Mouse (Mus musculus) neural tube, embryonic 15.5 days (tissue): ENCODE data around the gene Trim62. TPM values are rescaled to one million over a fixed set of nuclear protein-coding genes. Genes with fewer than 3 reads are reported as not detected.

Experiments
- ATAC-seq: fragments of 200-750 bp; cut with Nextera tagmentation; 2 replicates; pipeline ENCODE4 v1.8.0; 2017; ENCODE audit warnings: mild to moderate bottlenecking, moderate TSS enrichment, moderate library complexity; ENCODE audit not compliant: low FRiP score
- H3K27ac ChIP-seq: fragments of 300-500 bp; sonication (generic); replicated peaks from 2 replicates; pipeline ENCODE4 v1.5.1; 2015; ENCODE audit warnings: mild to moderate bottlenecking, inconsistent platforms
- H3K27me3 ChIP-seq: fragments of 300-500 bp; sonication (generic); replicated peaks from 2 replicates; pipeline ENCODE4 v1.6.1; 2015; ENCODE audit warnings: inconsistent platforms
- H3K36me3 ChIP-seq: fragments of 300-500 bp; sonication (generic); 2 replicates; pipeline ENCODE4 v1.6.1; 2015; ENCODE audit warnings: inconsistent platforms
- H3K4me1 ChIP-seq: fragments of 300-500 bp; sonication (generic); 2 replicates; pipeline ENCODE4 v1.6.1; 2015; ENCODE audit warnings: inconsistent platforms
- H3K4me2 ChIP-seq: fragments of 300-500 bp; sonication (generic); 2 replicates; pipeline ENCODE4 v1.6.1; 2015; ENCODE audit warnings: inconsistent platforms, mild to moderate bottlenecking, moderate library complexity
- H3K4me3 ChIP-seq: fragments of 300-500 bp; sonication (generic); replicated peaks from 2 replicates; pipeline ENCODE4 v1.5.1; 2015; ENCODE audit warnings: mild to moderate bottlenecking, inconsistent platforms
- H3K9ac ChIP-seq: fragments of 300-500 bp; sonication (generic); replicated peaks from 2 replicates; pipeline ENCODE4 v1.6.1; 2015; ENCODE audit warnings: mild to moderate bottlenecking, inconsistent platforms
- H3K9me3 ChIP-seq: fragments of 300-500 bp; sonication (generic); replicated peaks from 2 replicates; pipeline ENCODE4 v1.6.1; 2016; ENCODE audit warnings: inconsistent platforms
- WGBS: fragments of 180-500 bp; shearing (Covaris S2); methylation state at CpG from one replicate; pipeline ENCODE4 v1.1.7; 2015; ENCODE audit warnings: mixed read lengths; 5-methylcytosine and 5-hydroxymethylcytosine counted together
- polyA plus RNA-seq: library from polyadenylated mRNA; unstranded; fragments of >200 nt; fragmentation: Nextera tagmentation; extraction: Ambion mirVana; gene quantifications from 2 replicates; pipeline ENCODE4 v1.2.1, GENCODE M21; 2015

Gene Trim62
- 20.9 and 25.5 TPM in 2 replicates for polyA plus RNA-seq

DNA sequence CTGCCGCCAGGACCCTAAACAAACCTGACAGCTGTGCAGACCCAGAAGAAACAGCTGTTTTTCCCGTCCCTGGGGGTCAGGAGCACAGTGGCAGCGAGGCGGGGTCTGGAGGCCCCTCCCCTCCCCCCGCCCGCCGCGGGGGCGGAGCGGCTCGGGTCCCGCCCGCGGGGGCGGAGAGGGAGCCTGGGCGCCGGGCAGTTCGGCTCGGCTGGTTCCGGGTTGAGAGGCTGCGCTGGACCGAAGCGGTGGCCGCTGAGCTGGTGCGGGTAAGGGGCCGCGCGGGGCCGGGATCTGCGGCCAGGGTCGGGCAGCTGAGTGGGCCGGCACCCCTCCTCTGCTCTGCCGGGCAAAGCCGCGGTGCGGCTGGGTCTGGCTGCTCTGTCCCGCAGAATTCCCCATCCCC, at the start of gene Trim62:
Gene Trim62, plus strand, starts transcription at position 202 of the 403 bp plus-strand sequence.
- Histone ChIP-seq H3K27ac (peak within 1 kb of the TSS; percentile 91), H3K36me3 (no peaks in the 10 kb centered on the region), H3K27me3 (no peaks in the 10 kb centered on the region), H3K9me3 (no peaks in the 10 kb centered on the region), H3K4me2 (peak within 1 kb of the TSS; percentile 89), H3K4me3 (peak within 1 kb of the TSS; percentile 87), H3K4me1 (peaks cover 60% of the 10 kb centered on the region), H3K9ac (peak within 1 kb of the TSS; percentile 89)
- 1% methylated on average over 29 of the region's 37 CpGs for WGBS
- ATAC-seq: peak; percentile 73

GRCm38 (mm10) chr4:128838202-128838601, 45.2 kb upstream of the Trim62 start:
- Histone ChIP-seq H3K4me1 (peaks cover 19% of the 10 kb centered on the region), H3K4me2 (no peak overlapping the region), H3K4me3 (no peak overlapping the region), H3K27ac (peak overlapping the region; percentile 28), H3K36me3 (no peaks in the 10 kb centered on the region), H3K9me3 (no peaks in the 10 kb centered on the region), H3K9ac (no peak overlapping the region), H3K27me3 (no peaks in the 10 kb centered on the region)
- no peak for ATAC-seq
- 62% methylated on average over 5 of the region's 5 CpGs for WGBS

DNA sequence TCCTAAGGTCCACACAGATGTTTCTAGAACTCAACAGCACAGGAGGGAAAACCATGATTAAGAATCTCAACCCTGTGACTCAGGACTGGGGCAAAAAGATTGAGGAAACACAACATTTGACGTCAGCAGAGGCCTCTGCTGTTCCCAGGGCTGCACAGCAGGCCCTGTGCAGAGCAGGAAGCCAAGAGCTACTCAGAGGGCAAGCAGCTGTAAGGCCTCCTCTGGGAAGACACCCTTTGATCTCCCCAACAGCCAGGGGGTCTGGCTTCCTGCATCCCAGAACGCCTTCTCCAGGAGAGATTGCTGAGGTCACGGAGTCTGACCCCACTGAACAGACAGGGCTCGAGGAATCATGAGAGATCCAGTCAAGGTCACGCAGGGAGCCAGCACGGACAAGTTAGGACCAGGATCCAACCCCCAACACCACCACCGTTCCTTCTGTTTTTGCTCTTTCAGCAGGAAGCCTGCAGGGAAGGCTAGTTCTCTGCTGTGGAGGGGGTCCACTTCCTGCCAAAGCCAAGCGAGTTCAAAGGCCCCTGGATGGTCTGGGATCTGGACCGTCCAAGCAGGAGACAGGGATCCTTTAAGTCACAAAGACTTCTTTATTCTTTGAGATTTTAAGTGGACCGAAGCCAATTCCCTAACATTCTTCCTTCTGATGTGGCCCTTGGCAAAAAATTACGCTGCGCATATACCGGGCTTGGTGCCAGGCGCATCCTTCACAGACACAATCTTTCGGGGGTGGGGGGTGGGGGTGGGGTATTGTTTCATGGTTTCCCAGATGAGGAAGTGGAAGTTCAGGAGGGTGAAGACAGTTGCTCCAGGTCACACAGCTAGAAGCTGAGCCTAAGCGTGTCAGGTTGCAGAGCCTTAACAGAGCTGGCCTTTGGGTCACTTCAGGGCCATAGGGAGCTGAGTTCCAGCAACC, 43.3 kb upstream of the Trim62 start:
- Histone ChIP-seq H3K27me3 (no peaks in the 10 kb centered on the region), H3K9me3 (no peaks in the 10 kb centered on the region), H3K36me3 (no peaks in the 10 kb centered on the region), H3K9ac (no peak overlapping the region), H3K4me3 (no peak overlapping the region), H3K4me2 (no peak overlapping the region), H3K4me1 (peaks cover 19% of the 10 kb centered on the region), H3K27ac (peak overlapping the region; percentile 73)
- ATAC-seq: no peak; the same call in 1 of the 2 replicates
- WGBS: 51% methylated on average over 16 of the region's 16 CpGs

DNA sequence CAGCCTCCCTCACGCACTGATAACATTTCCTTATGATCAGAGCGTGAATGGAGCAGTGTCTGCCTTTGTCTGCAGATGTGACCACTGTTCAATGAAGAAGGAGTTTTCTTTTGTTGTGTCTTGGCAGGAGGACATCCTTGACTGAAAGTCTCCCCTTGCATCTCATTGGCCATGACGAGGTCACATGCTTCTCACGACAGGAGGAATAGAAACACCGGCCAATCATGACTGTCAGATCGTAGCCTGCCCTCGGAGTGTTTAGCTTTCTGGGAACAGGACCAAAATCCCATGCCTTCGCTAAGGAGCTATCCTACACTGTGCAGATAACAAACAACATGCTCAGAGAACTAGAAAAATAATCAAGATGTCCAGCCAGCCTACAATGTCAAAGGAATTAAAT, 42.1 kb upstream of the Trim62 start:
- Histone ChIP-seq H3K4me3 (no peak overlapping the region), H3K27me3 (no peaks in the 10 kb centered on the region), H3K9me3 (no peaks in the 10 kb centered on the region), H3K4me1 (peaks cover 19% of the 10 kb centered on the region), H3K9ac (no peak overlapping the region), H3K4me2 (no peak overlapping the region), H3K36me3 (no peaks in the 10 kb centered on the region), H3K27ac (peak overlapping the region; percentile 46)
- 48% methylated on average over 8 of the region's 8 CpGs for WGBS
- no peak for ATAC-seq

GRCm38 (mm10) chr4:128844566-128844965, 38.8 kb upstream of the Trim62 start:
- no peak overlapping the region for H3K9ac ChIP-seq
- no peaks in the 10 kb centered on the region for H3K9me3 ChIP-seq
- H3K27me3 ChIP-seq: no peaks in the 10 kb centered on the region
- no peaks in the 10 kb centered on the region for H3K36me3 ChIP-seq
- no peak overlapping the region for H3K27ac ChIP-seq
- WGBS: 38% methylated on average over 13 of the region's 13 CpGs
- peaks cover 3% of the 10 kb centered on the region for H3K4me1 ChIP-seq
- H3K4me3 ChIP-seq: no peak overlapping the region
- no peak overlapping the region for H3K4me2 ChIP-seq
- no peak for ATAC-seq

DNA sequence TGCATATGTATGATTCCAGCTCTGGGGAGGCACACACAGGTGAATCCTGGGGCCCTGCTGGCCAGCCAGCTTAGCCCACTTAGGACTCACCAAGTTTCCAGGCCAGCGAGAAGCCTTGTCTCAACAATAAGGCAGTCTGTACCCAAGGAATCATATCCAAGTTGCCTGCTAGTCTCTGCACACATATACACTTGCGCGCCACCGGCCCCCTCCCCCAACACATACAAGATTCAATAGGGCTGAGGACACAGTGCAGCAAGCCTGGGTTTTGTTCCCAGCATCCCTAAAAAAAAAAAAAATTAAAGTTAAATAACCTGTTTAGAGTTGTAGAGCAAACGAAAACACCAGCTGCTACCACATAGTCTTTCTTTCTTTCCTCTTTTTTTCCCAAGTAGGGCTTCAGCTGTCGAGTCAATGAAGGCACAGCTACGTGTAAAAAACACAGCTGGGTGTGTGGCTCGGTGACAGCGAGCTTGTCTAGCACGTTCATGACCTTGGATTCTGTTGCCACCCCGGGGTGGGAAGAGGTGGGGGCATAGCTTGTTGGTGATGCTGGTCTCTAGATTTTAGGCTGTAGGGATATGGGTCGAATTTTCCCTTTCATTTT, 37.9 kb upstream of the Trim62 start:
- ATAC-seq: no peak
- Histone ChIP-seq H3K4me2 (no peak overlapping the region), H3K4me1 (no peaks in the 10 kb centered on the region), H3K4me3 (no peak overlapping the region), H3K27ac (no peak overlapping the region), H3K9ac (no peak overlapping the region), H3K9me3 (no peaks in the 10 kb centered on the region), H3K27me3 (no peaks in the 10 kb centered on the region), H3K36me3 (no peaks in the 10 kb centered on the region)
- 73% methylated on average over 12 of the region's 12 CpGs for WGBS

DNA sequence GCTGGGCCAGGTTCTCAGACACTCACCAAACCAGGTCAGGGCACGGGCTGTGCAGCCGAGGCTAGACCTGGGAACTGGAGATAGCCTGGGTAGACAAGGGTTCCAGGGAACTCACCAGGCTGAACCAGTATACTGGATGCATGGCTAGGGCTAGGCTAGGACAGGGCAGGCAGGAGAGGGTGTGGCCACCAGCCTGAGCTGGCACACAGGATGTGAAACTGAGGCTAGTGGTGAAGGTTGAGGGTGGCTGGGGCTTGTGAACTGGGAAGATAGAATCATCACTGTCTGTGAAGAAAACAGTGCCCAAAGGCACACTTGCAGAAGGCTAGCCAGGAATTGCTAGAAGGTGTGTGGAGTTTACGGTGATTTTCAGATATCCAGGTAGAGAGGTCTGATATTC, 34.4 kb upstream of the Trim62 start:
- Histone ChIP-seq H3K4me1 (no peaks in the 10 kb centered on the region), H3K9ac (no peak overlapping the region), H3K4me3 (no peak overlapping the region), H3K27me3 (no peaks in the 10 kb centered on the region), H3K27ac (no peak overlapping the region), H3K9me3 (no peaks in the 10 kb centered on the region), H3K4me2 (no peak overlapping the region), H3K36me3 (no peaks in the 10 kb centered on the region)
- 95% methylated on average over 3 of the region's 3 CpGs for WGBS
- no peak for ATAC-seq

GRCm38 (mm10) chr4:128849686-128850085, 33.7 kb upstream of the Trim62 start:
- H3K27me3 ChIP-seq: no peaks in the 10 kb centered on the region
- no peak overlapping the region for H3K27ac ChIP-seq
- H3K9ac ChIP-seq: no peak overlapping the region
- no peak overlapping the region for H3K4me2 ChIP-seq
- no peak overlapping the region for H3K4me3 ChIP-seq
- WGBS: 73% methylated on average over 7 of the region's 7 CpGs
- no peak for ATAC-seq
- no peaks in the 10 kb centered on the region for H3K9me3 ChIP-seq
- no peaks in the 10 kb centered on the region for H3K4me1 ChIP-seq
- H3K36me3 ChIP-seq: no peaks in the 10 kb centered on the region

DNA sequence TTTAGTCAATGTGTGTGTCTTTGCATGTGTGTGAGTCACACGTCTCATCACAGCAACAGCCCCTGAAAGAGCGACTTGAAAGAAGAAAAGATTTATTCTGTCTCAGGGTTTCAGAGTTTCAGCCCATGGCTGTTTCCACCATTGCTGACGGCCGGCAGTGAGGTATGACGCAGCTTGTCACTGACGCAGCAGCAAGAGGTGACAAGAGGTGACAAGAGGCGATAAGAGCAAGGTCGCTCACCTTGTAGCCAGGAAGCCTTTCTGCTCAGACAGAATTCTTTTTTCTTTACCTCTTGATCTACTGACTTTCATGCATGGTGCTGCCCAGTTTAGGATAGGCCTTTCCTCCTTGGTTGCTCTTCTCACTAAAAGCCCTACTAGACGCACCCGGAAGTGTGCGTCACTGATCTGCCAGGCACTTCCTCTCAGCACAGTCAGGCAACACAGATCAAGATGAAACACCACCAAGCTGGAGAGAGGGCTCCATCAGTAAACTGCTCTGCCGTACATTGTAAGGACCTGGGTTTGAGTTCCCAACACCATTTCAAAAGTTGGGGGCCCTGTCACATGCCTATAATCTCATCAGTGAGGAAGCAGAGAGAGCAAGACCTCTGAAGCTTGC, 31.0 kb upstream of the Trim62 start:
- no peak overlapping the region for H3K4me3 ChIP-seq
- no peaks in the 10 kb centered on the region for H3K27me3 ChIP-seq
- whole genome bisulfite sequencing: 92% methylated on average over 12 of the region's 12 CpGs
- H3K4me1 ChIP-seq: peaks cover 4% of the 10 kb centered on the region; the same call in 1 of the 2 replicates
- H3K36me3 ChIP-seq: no peaks in the 10 kb centered on the region
- no peak overlapping the region for H3K9ac ChIP-seq
- H3K4me2 ChIP-seq: no peak overlapping the region
- ATAC-seq: no peak
- no peaks in the 10 kb centered on the region for H3K9me3 ChIP-seq
- no peak overlapping the region for H3K27ac ChIP-seq

- Histone ChIP-seq H3K36me3 (no peaks in the 10 kb centered on the region), H3K4me3 (no peak overlapping the region), H3K4me2 (no peak overlapping the region), H3K9ac (no peak overlapping the region), H3K27me3 (no peaks in the 10 kb centered on the region), H3K9me3 (no peaks in the 10 kb centered on the region), H3K27ac (no peak overlapping the region), H3K4me1 (peaks cover 8% of the 10 kb centered on the region; the same call in 1 of the 2 replicates)
- ATAC-seq: no peak
- 77% methylated on average over 11 of the region's 11 CpGs for WGBS
Measured at GRCm38 (mm10) chr4:128853117-128853516, 30.3 kb upstream of the Trim62 start.

- peaks cover 8% of the 10 kb centered on the region; the same call in 1 of the 2 replicates for H3K4me1 ChIP-seq
- H3K27me3 ChIP-seq: no peaks in the 10 kb centered on the region
- no peak overlapping the region for H3K9ac ChIP-seq
- H3K36me3 ChIP-seq: no peaks in the 10 kb centered on the region
- H3K4me2 ChIP-seq: no peak overlapping the region
- ATAC-seq: no peak
- no peak overlapping the region for H3K4me3 ChIP-seq
- H3K27ac ChIP-seq: no peak overlapping the region
- no peaks in the 10 kb centered on the region for H3K9me3 ChIP-seq
- WGBS: 86% methylated on average over 4 of the region's 4 CpGs
Measured at GRCm38 (mm10) chr4:128855613-128856040, 27.8 kb upstream of the Trim62 start.
